ENCODE assay signal across 27 mouse cellular contexts in the genomic region with DNA sequence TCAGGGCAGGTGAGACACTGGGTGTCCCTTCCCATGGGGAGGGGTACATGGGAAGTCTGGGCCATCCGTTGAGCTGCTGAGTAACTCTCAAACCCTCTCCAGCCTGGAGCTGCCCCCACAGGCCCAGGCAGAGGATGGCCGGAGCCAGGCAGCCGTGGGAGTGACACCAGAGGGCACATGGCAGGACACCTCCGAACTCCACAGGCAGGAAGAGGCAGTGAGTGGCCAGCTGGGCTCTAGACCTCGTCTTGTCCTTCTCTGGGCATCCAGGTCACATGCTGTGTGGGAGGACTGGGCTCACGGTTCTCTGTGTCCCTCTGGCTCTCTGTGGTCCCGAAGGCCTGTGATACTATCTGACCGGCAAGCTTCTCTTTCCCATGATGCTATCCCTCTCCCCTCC. TPM values are rescaled to one million over a fixed set of nuclear protein-coding genes. Genes with fewer than 3 reads are reported as not detected.
"Had no signal": no experiment of that assay in that cellular context is flagged by ENCODE, and none has a peak within 500 bp of the region (broad histone marks: within the 10 kb centered on the region; RNA-seq: fewer than 3 reads in every experiment).

No protein-coding gene starts in this region.

- H3K27me3 ChIP-seq: heart, embryonic 12.5 days; hindbrain, embryonic 12.5 days; intestine, embryonic 15.5 days; kidney, embryonic 15.5 days; limb, embryonic 13.5 days; limb, embryonic 15.5 days; liver, embryonic 12.5 days had no signal

- H3K9me3 ChIP-seq: heart, embryonic 10.5 days; heart, embryonic 12.5 days; hindbrain, embryonic 10.5 days; hindbrain, embryonic 12.5 days; intestine, embryonic 15.5 days; kidney, embryonic 15.5 days; limb, embryonic 13.5 days; limb, embryonic 15.5 days; liver, embryonic 12.5 days had no signal

- H3K9ac ChIP-seq: heart, embryonic 12.5 days; hindbrain, embryonic 12.5 days; hindbrain, embryonic 14.5 days; intestine, embryonic 15.5 days; kidney, embryonic 15.5 days; limb, embryonic 13.5 days; limb, embryonic 15.5 days; liver, embryonic 12.5 days; liver, embryonic 14.5 days had no signal

- H3K4me3 ChIP-seq: gastrocnemius, adult 2 months; heart, embryonic 10.5 days; heart, embryonic 12.5 days; hindbrain, embryonic 10.5 days; hindbrain, embryonic 12.5 days; intestine, embryonic 15.5 days; kidney, embryonic 15.5 days; layer of hippocampus, adult 2 months; left cerebral cortex, adult 2 months; limb, embryonic 13.5 days; limb, embryonic 15.5 days; liver, embryonic 12.5 days had no signal

- DNase-seq: gastrocnemius, adult 2 months; gastrocnemius, postnatal 10 days; gastrocnemius, postnatal 25 days; heart, adult 18-20 months; heart, postnatal 10 days; heart, postnatal 4 days; kidney, adult 2 months; kidney, adult 9 months; kidney, postnatal 14 days; kidney, postnatal 36 days; left cerebral cortex, postnatal 4 days had no signal

- H3K27ac ChIP-seq: gastrocnemius, adult 2 months; heart, embryonic 10.5 days; hindbrain, embryonic 10.5 days; hindbrain, embryonic 12.5 days; hindbrain, embryonic 14.5 days; intestine, embryonic 15.5 days; kidney, embryonic 15.5 days; layer of hippocampus, adult 2 months; left cerebral cortex, adult 2 months; limb, embryonic 13.5 days; limb, embryonic 15.5 days; liver, embryonic 12.5 days; liver, embryonic 14.5 days had no signal

- H3K4me2 ChIP-seq: heart, embryonic 12.5 days; hindbrain, embryonic 12.5 days; hindbrain, embryonic 14.5 days; intestine, embryonic 15.5 days; kidney, embryonic 15.5 days; limb, embryonic 13.5 days; limb, embryonic 15.5 days; liver, embryonic 12.5 days had no signal

- ATAC-seq: hindbrain, embryonic 16.5 days; inflammation-experienced regulatory T-cells, adult 6 months; intestine, embryonic 15.5 days; intestine, postnatal 0 days; liver, embryonic 12.5 days had no signal

RNA-seq across cellular contexts. Expression of a gene that starts 16.4 kb away (rescaled TPM):
- polyA plus RNA-seq: inflammation-experienced regulatory T-cells, adult 6 months had no signal
